Mouse (Mus musculus) liver, embryonic 16.5 days (tissue): ENCODE data around the gene Zfp512b. TPM values are rescaled to one million over a fixed set of nuclear protein-coding genes. Genes with fewer than 3 reads are reported as not detected.

Source experiments
- ATAC-seq: fragments of 200-750 bp; cut with Nextera tagmentation; 2 replicates; pipeline ENCODE4 v1.8.0; 2017; ENCODE audit warnings: low read depth, mild to moderate bottlenecking, moderate number of reproducible peaks, moderate library complexity
- H3K27ac ChIP-seq: fragments of 300-500 bp; sonication (generic); 2 replicates; pipeline ENCODE4 v1.5.1; 2014; ENCODE audit warnings: mild to moderate bottlenecking, low read length
- H3K27me3 ChIP-seq: fragments of 300-500 bp; sonication (generic); 2 replicates; pipeline ENCODE4 v1.6.1; 2014; ENCODE audit warnings: low read depth, low read length, mixed read lengths; ENCODE audit not compliant: control insufficient read depth, insufficient read depth
- H3K36me3 ChIP-seq: fragments of 300-500 bp; sonication (generic); 2 replicates; pipeline ENCODE4 v1.6.1; 2014; ENCODE audit warnings: mild to moderate bottlenecking; ENCODE audit not compliant: control insufficient read depth, insufficient read depth
- H3K4me1 ChIP-seq: fragments of 300-500 bp; sonication (generic); 2 replicates; pipeline ENCODE4 v1.6.1; 2014; ENCODE audit warnings: low read depth, low read length, mixed read lengths; ENCODE audit not compliant: control insufficient read depth
- H3K4me2 ChIP-seq: fragments of 300-500 bp; sonication (generic); 2 replicates; pipeline ENCODE4 v1.6.1; 2014; ENCODE audit warnings: low read depth, low read length, mixed read lengths
- H3K4me3 ChIP-seq: fragments of 300-500 bp; sonication (generic); 2 replicates; pipeline ENCODE4 v1.5.1; 2014; ENCODE audit warnings: low read depth, mild to moderate bottlenecking, low read length
- H3K9ac ChIP-seq: fragments of 300-500 bp; sonication (generic); 2 replicates; pipeline ENCODE4 v1.6.1; 2014; ENCODE audit warnings: low read depth, low read length
- H3K9me3 ChIP-seq: fragments of 300-500 bp; sonication (generic); replicated peaks from 2 replicates; pipeline ENCODE4 v1.6.1; 2016; ENCODE audit warnings: low read length; ENCODE audit not compliant: control insufficient read depth
- WGBS: fragments of 180-500 bp; shearing (Covaris S2); extraction: QIAGEN DNeasy Blood & Tissue Kit; methylation state at CpG from one replicate; pipeline ENCODE4 v1.1.7; 2014; ENCODE audit not compliant: insufficient replicate concordance; 5-methylcytosine and 5-hydroxymethylcytosine counted together
- microRNA-seq: library from miRNA; unstranded; fragments of <30 nt; microRNA quantifications from one replicate; pipeline ENCODE4, GENCODE M21; 2016
- polyA plus RNA-seq: library from polyadenylated mRNA; unstranded; fragments of >200 nt; fragmentation: Nextera tagmentation; extraction: Ambion mirVana; gene quantifications from 2 replicates; pipeline ENCODE4 v1.2.1, GENCODE M21; 2015

Zfp512b gene
- polyA plus RNA-seq, 1 experiment from 2014 or later, result 7.6 TPM

DNA sequence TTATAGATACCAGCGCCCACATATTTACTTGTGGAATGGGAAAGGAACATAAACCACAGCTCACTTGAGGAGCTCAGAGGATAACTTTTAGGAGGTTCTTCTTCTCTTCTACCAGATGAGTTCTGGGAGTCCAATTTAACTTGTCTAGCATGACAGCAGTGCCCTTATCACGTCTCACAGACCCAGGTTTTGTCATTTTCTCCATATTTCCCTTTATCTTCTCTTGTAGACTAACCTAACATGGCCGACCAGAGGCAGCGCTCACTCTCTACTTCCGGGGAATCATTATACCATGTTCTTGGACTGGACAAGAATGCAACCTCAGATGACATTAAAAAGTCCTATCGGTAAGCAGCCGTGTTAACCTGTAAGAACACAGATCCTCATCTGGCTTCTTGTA, 46.5 kb downstream of the Zfp512b start:
- Histone ChIP-seq H3K9me3 (no peaks in the 10 kb centered on the region), H3K27me3 (no peaks in the 10 kb centered on the region), H3K36me3 (peaks cover 37% of the 10 kb centered on the region), H3K4me3 (no peak overlapping the region), H3K27ac (peak overlapping the region; percentile 75), H3K4me2 (peak overlapping the region; percentile 14; the same call in 1 of the 2 replicates), H3K9ac (no peak overlapping the region), H3K4me1 (peaks cover 14% of the 10 kb centered on the region)
- WGBS, result 59% methylated on average over 7 of the region's 7 CpGs
- peak; percentile 75 for ATAC-seq

DNA sequence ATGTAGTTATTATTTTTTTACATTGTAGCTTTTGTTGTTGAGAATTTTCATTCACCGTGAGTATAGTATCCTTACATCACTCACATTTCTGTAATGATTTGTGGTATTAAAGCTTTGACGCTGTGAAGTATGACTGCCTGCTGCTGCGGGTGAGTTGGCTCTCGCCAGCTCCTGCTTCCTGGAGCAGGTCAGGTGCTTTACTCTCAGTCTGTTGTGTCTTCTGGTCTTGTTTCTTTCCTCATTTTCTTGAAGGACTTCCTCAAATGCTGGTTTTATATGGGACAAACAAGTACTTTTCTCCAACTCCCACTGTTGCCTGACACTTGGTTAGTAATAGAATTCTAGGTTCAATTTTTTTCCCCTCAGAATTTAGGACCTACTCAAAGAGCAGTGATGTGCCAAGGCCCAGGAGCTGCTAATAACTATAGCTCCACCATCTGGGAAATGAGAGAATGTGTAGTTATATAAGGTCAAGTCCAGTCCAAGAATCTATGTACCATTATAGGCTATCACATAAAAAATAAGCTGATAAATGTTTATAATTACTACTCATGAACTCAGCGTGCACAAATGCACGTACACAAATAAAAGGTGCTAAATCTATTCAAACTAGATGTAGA, 50.7 kb downstream of the Zfp512b start:
- no peak overlapping the region for H3K4me3 ChIP-seq
- no peak overlapping the region for H3K9ac ChIP-seq
- H3K27me3 ChIP-seq, result no peaks in the 10 kb centered on the region
- no peak overlapping the region for H3K4me2 ChIP-seq
- no peak overlapping the region for H3K27ac ChIP-seq
- H3K36me3 ChIP-seq, result peaks cover 4% of the 10 kb centered on the region; the same call in 1 of the 2 replicates
- H3K4me1 ChIP-seq, result peaks cover 15% of the 10 kb centered on the region
- 78% methylated on average over 6 of the region's 6 CpGs for WGBS
- ATAC-seq, result no peak
- no peaks in the 10 kb centered on the region for H3K9me3 ChIP-seq

DNA sequence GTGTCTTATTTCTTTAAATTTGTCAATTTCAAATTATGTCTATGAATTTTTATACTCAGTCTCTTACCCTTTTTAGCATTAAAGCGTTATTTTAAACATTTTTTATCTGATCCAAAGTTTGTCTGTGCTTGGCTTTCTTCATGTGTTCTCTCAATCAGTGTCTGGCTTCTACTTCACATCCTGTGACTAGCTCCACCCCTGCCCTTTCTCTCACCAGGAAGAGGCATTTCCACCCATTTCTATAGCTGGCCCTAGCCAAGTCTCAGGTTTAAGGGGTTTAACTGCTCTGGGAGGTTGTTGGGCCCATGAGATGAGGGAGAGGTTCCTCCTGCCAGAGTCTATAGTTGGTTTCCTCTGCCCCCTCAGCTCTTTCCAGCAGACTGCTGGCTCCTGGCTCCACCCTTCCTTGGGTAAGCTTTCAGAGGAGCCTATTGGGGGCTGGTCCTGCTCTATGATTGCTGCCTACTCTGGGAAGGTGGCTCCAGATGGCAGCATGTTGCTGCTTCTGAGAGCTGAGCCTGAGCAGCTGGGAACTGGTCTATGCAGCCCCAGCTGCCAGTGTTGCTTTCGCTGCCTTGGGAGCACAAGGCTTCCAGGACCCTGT, 55.1 kb downstream of the Zfp512b start:
- peaks cover 8% of the 10 kb centered on the region for H3K4me1 ChIP-seq
- no peaks in the 10 kb centered on the region for H3K9me3 ChIP-seq
- H3K9ac ChIP-seq, result peak overlapping the region; percentile 25; the same call in 1 of the 2 replicates
- H3K4me3 ChIP-seq, result no peak overlapping the region
- peak; percentile 60 for ATAC-seq
- H3K4me2 ChIP-seq, result 0 out of 2 replicates have a peak overlapping the region, but pooled peaks have one; percentile 14
- no peaks in the 10 kb centered on the region for H3K27me3 ChIP-seq
- 41% methylated on average over 2 of the region's 2 CpGs for WGBS
- H3K36me3 ChIP-seq, result no peaks in the 10 kb centered on the region
- H3K27ac ChIP-seq, result peak overlapping the region; percentile 36

DNA sequence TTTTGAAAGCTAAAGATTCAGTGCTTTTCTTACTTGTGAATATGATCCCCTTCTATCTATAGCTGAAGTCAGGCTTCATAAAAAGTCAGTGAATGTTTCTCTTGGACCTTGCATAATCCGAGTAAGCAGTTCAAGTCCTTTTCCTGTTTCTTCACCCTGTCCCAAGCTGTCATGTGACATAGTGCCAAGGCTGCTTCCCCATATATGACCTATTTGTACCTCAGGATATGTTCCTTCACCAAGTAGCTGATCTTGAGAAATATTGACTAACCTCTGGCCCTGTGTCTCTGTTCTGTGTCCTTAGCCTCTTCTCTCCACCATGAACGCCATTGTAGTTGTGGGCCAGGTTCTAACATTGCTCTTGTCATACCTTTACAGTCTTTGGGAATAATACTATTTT, 56.2 kb downstream of the Zfp512b start:
- Histone ChIP-seq H3K36me3 (no peaks in the 10 kb centered on the region), H3K4me2 (0 out of 2 replicates have a peak overlapping the region, but pooled peaks have one; percentile 2), H3K27ac (peak overlapping the region; percentile 24), H3K4me1 (peaks cover 8% of the 10 kb centered on the region), H3K27me3 (no peaks in the 10 kb centered on the region), H3K4me3 (no peak overlapping the region), H3K9me3 (no peaks in the 10 kb centered on the region), H3K9ac (no peak overlapping the region)
- ATAC-seq, result peak; percentile 65
- WGBS, result 59% methylated on average over 2 of the region's 2 CpGs

DNA sequence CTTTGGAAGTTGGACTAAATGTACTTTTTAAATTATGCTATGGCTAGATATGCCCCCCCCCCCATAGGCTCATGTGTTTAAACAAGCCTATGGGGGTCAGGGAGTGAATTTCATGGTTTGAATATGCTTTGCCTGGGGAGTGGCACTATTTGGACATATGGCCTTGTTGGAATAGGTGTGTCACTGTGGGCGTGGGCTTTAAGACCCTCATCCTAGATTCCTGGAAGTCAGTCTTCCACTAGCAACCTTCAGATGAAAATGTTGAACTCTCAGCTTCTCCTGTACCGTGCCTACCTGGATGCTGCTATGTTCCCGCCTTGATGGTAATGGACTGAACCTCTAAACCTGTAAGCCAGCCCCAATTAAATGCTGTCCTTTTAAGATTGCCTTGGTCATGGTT, 60.0 kb downstream of the Zfp512b start:
- WGBS, result 78% methylated on average over 3 of the region's 3 CpGs
- H3K4me2 ChIP-seq, result no peak overlapping the region
- H3K36me3 ChIP-seq, result peaks cover 4% of the 10 kb centered on the region; the same call in 1 of the 2 replicates
- ATAC-seq, result no peak
- H3K27ac ChIP-seq, result no peak overlapping the region
- no peak overlapping the region for H3K4me3 ChIP-seq
- H3K27me3 ChIP-seq, result no peaks in the 10 kb centered on the region
- H3K9ac ChIP-seq, result no peak overlapping the region
- no peaks in the 10 kb centered on the region for H3K9me3 ChIP-seq
- peaks cover 4% of the 10 kb centered on the region for H3K4me1 ChIP-seq

Small RNA genes within 50 kb of the gene (microRNA-seq; reads per million reads assigned to microRNA genes)
- gene Mir7006, result not detected

Other genes with a start within 250 kb of the Zfp512b start
- gene Zgpat, start 227.9 kb downstream of the Zfp512b start, polyA plus RNA-seq, result 8.8 and 10.5 TPM in 2 replicates
- gene Arfrp1, start 227.4 kb downstream of the Zfp512b start, polyA plus RNA-seq, result 17.1 and 20.7 TPM in 2 replicates
- gene Lime1, start 212.7 kb downstream of the Zfp512b start, polyA plus RNA-seq, result 4.7 and 6.3 TPM in 2 replicates
- gene Zbtb46, start 133.4 kb downstream of the Zfp512b start, polyA plus RNA-seq, result 7.0 and 7.5 TPM in 2 replicates
- gene Abhd16b, start 99.6 kb downstream of the Zfp512b start, polyA plus RNA-seq, result 0.09 TPM in 1 of 2 replicates, not detected in the other
- 62.7 and 69.3 TPM in 2 replicates for gene Tpd52l2, start 95.7 kb downstream of the Zfp512b start, polyA plus RNA-seq
- gene Dnajc5, start 72.3 kb downstream of the Zfp512b start, polyA plus RNA-seq, result 26.4 and 27.3 TPM in 2 replicates
- 21.0 and 23.6 TPM in 2 replicates for gene Uckl1, start 7.9 kb downstream of the Zfp512b start, polyA plus RNA-seq
- 24.2 and 25.0 TPM in 2 replicates for gene Prpf6, start 935 bp downstream of the Zfp512b start, polyA plus RNA-seq
- gene Samd10, start 6.4 kb upstream of the Zfp512b start, polyA plus RNA-seq, result 1.7 and 2.3 TPM in 2 replicates
- 0.19 TPM in 1 of 2 replicates, not detected in the other for gene Gm29797, start 64.2 kb upstream of the Zfp512b start, polyA plus RNA-seq
- 6.9 TPM in 2 replicates for gene Sox18, start 78.8 kb upstream of the Zfp512b start, polyA plus RNA-seq
- 1.9 TPM in 2 replicates for gene Tcea2, start 87.5 kb upstream of the Zfp512b start, polyA plus RNA-seq
- gene Rgs19, start 101.2 kb upstream of the Zfp512b start, polyA plus RNA-seq, result 19.0 and 19.7 TPM in 2 replicates
- not detected in 2 replicates for gene Lkaaear1, start 105.6 kb upstream of the Zfp512b start, polyA plus RNA-seq
- gene Oprl1, start 122.2 kb upstream of the Zfp512b start, polyA plus RNA-seq, result 0.07 and 0.11 TPM in 2 replicates
- not detected in 2 replicates for gene Myt1, start 170.5 kb upstream of the Zfp512b start, polyA plus RNA-seq
- gene Pcmtd2, start 245.1 kb upstream of the Zfp512b start, polyA plus RNA-seq, result 17.4 and 18.6 TPM in 2 replicates